26 mouse cellular contexts compared by ENCODE assay signal in the genomic region with DNA sequence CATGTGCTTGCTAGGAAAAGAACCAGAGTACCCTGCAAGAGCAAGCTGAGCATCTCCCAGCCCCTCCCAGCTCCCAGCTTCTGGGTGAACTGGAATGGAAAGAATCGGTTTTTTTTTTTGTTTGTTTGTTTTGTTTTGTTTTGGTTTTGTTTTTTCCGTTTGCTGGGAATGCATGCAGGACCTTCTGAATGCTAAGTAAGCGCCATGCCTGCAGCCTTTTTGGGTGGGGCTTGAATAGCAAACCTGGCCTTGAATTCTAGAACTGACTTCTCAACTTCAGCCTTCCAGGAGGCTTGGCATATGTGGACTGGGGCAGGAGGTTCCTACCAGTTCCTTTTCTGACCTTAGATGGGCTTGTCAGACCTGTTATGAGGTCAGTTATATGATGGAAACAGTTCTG. TPM values are rescaled to one million over a fixed set of nuclear protein-coding genes. Genes with fewer than 3 reads are reported as not detected.
DNase-seq lines count a peak whose midpoint lies in the region; ATAC-seq and TF ChIP-seq lines count a peak whose summit lies in the region.
"Had no signal": no experiment of that assay in that cellular context is flagged by ENCODE, and none has a peak within 500 bp of the region (broad histone marks: within the 10 kb centered on the region; RNA-seq: fewer than 3 reads in every experiment).

No protein-coding gene starts in this region.

- no peak for TF ChIP-seq POLR2A in ES-Bruce4 (IDR thresholded peaks at IDR 0.05; ENCODE audit: insufficient read depth, low read length)

- TF ChIP-seq EP300 in heart, postnatal 0 days (IDR thresholded peaks at IDR 0.05; ENCODE audit: low read depth), result no peak
- TF ChIP-seq EP300 in ES-Bruce4 (IDR thresholded peaks at IDR 0.05; ENCODE audit: insufficient read depth, low read depth, low read length), result 0 out of 2 replicates have a peak, but pooled peaks have one; percentile 54

- H3K9me3 ChIP-seq in heart, postnatal 0 days (replicated peaks; ENCODE audit: control insufficient read depth, low read length), result no peaks in the 10 kb centered on the region; the same call in 1 of the 2 replicates
- H3K9me3 ChIP-seq in ES-Bruce4 (replicated peaks; ENCODE audit: control insufficient read depth, insufficient read depth, low read length, poor library complexity, severe bottlenecking), result no peaks in the 10 kb centered on the region; the same call in 1 of the 2 replicates
- H3K9me3 ChIP-seq in ES-E14 (ENCODE audit: control insufficient read depth, insufficient read depth, low read depth, low read length), result no peaks in the 10 kb centered on the region
- H3K9me3 ChIP-seq in stomach, embryonic 16.5 days (replicated peaks; ENCODE audit: control insufficient read depth, low read length), result no peaks in the 10 kb centered on the region
- H3K9me3 ChIP-seq: embryonic facial prominence, embryonic 10.5 days; embryonic facial prominence, embryonic 15.5 days; limb, embryonic 13.5 days; stomach, embryonic 15.5 days had no signal

- in situ Hi-C loops in ES-E14 (cut with MboI; ENCODE audit: low sequenced_read_pairs in 2 of 2, unreplicated experiment in 2 of 2), result no loop called here

- DNase-seq in heart, postnatal 0 days (ENCODE audit: low spot score), result no peak
- DNase-seq in heart, adult 18-20 months, result no peak
- DNase-seq in ES-E14 (ENCODE audit: low read depth, low spot score), result no peak
- DNase-seq in frontal cortex, postnatal 14 days (ENCODE audit: low spot score in 2 of 2), result no peak
- no peak for DNase-seq in spleen, postnatal 36 days (ENCODE audit: low spot score in 2 of 2)
- DNase-seq: adrenal gland, adult 8-10 months; B cell, adult 2 months; cerebellum, adult 8-10 months; cerebellum, postnatal 25 days; lung, embryonic 14.5 days; lung, postnatal 14 days; midbrain, embryonic 14.5 days; thymus, adult 18-20 months; thymus, postnatal 25 days had no signal

- no peaks in the 10 kb centered on the region for H3K27me3 ChIP-seq in heart, postnatal 0 days (ENCODE audit: control insufficient read depth, insufficient read depth, low read length)
- no peaks in the 10 kb centered on the region for H3K27me3 ChIP-seq in ES-Bruce4 (ENCODE audit: control insufficient read depth, insufficient read depth, low read length, poor library complexity, severe bottlenecking)
- no peaks in the 10 kb centered on the region for H3K27me3 ChIP-seq in stomach, embryonic 16.5 days (ENCODE audit: control insufficient read depth, insufficient read depth, low read length)
- H3K27me3 ChIP-seq: embryonic facial prominence, embryonic 15.5 days; forebrain, embryonic 12.5 days; heart, embryonic 13.5 days; hindbrain, embryonic 12.5 days; limb, embryonic 13.5 days; stomach, embryonic 15.5 days had no signal

- no peaks in the 10 kb centered on the region for H3K4me1 ChIP-seq in heart, postnatal 0 days (ENCODE audit: control insufficient read depth, insufficient read depth)
- H3K4me1 ChIP-seq in ES-Bruce4 (ENCODE audit: control insufficient read depth, insufficient read depth, low read length) (peaks cover 4% of the 10 kb centered on the region), ES-E14 (ENCODE audit: control insufficient read depth in 2 of 2, insufficient read depth in 2 of 2, low read length in 2 of 2, poor library complexity in 1 of 2) (peaks cover 14 to 24% of the 10 kb centered on the region in 2 experiments)
- H3K4me1 ChIP-seq in stomach, embryonic 16.5 days (ENCODE audit: control insufficient read depth, insufficient read depth, low read length), result peaks cover 2% of the 10 kb centered on the region; the same call in 1 of the 2 replicates
- H3K4me1 ChIP-seq: embryonic facial prominence, embryonic 10.5 days; embryonic facial prominence, embryonic 15.5 days; forebrain, embryonic 12.5 days; hindbrain, embryonic 12.5 days; limb, embryonic 13.5 days; stomach, embryonic 15.5 days had no signal

- no peak for TF ChIP-seq CTCF in heart, postnatal 0 days (IDR thresholded peaks at IDR 0.05; ENCODE audit: low read depth)
- TF ChIP-seq CTCF in ES-Bruce4 (IDR thresholded peaks at IDR 0.05; ENCODE audit: low read depth, low read length), result no peak

- H3K27ac ChIP-seq in heart, postnatal 0 days (ENCODE audit: low read depth), result peak overlapping the region; percentile 16; the same call in 1 of the 2 replicates
- H3K27ac ChIP-seq in ES-Bruce4 (ENCODE audit: insufficient read depth, low read length) (peak overlapping the region; percentile 97), ES-E14 (ENCODE audit: insufficient read depth, low read depth, low read length, poor library complexity, severe bottlenecking) (peak overlapping the region; percentile 79)
- peak overlapping the region; percentile 3; the same call in 1 of the 2 replicates for H3K27ac ChIP-seq in stomach, embryonic 16.5 days (ENCODE audit: low read length)
- H3K27ac ChIP-seq: embryonic facial prominence, embryonic 10.5 days; embryonic facial prominence, embryonic 15.5 days; forebrain, embryonic 12.5 days; hindbrain, embryonic 12.5 days; left cerebral cortex, adult 2 months; limb, embryonic 13.5 days; liver, embryonic 14.5 days; stomach, embryonic 15.5 days had no signal

- no peak for ATAC-seq in heart, postnatal 0 days (ENCODE audit: insufficient read depth, low read depth)
- ATAC-seq in stomach, embryonic 16.5 days (ENCODE audit: insufficient read depth, low FRiP score), result no peak
- ATAC-seq: intestine, postnatal 0 days had no signal

- no peaks in the 10 kb centered on the region for H3K36me3 ChIP-seq in heart, postnatal 0 days (replicated peaks; ENCODE audit: control insufficient read depth, insufficient read depth, low read length)
- no peaks in the 10 kb centered on the region for H3K36me3 ChIP-seq in ES-Bruce4 (ENCODE audit: control insufficient read depth, insufficient read depth, low read length, poor library complexity, severe bottlenecking)
- no peaks in the 10 kb centered on the region for H3K36me3 ChIP-seq in ES-E14 (ENCODE audit: control insufficient read depth, insufficient read depth, low read length, poor library complexity, severe bottlenecking)
- H3K36me3 ChIP-seq in stomach, embryonic 16.5 days (ENCODE audit: control insufficient read depth, insufficient read depth, low read length), result no peaks in the 10 kb centered on the region
- H3K36me3 ChIP-seq: embryonic facial prominence, embryonic 10.5 days; embryonic facial prominence, embryonic 15.5 days; forebrain, embryonic 12.5 days; heart, embryonic 13.5 days; hindbrain, embryonic 12.5 days; limb, embryonic 13.5 days; stomach, embryonic 15.5 days had no signal

- H3K4me2 ChIP-seq in heart, postnatal 0 days (ENCODE audit: low read depth, low read length), result no peak overlapping the region
- no peak overlapping the region for H3K4me2 ChIP-seq in stomach, embryonic 16.5 days (ENCODE audit: low read depth, low read length)
- H3K4me2 ChIP-seq: embryonic facial prominence, embryonic 15.5 days; forebrain, embryonic 12.5 days; heart, embryonic 13.5 days; hindbrain, embryonic 12.5 days; limb, embryonic 13.5 days; lung, embryonic 14.5 days; stomach, embryonic 15.5 days had no signal

- H3K4me3 ChIP-seq in heart, postnatal 0 days (ENCODE audit: low read depth, low read length), result no peak overlapping the region
- H3K4me3 ChIP-seq in ES-Bruce4 (ENCODE audit: low read depth, low read length) (no peak overlapping the region), ES-E14 (ENCODE audit: insufficient read depth in 1 of 2, low read depth in 1 of 2, low read length in 2 of 2, poor library complexity in 1 of 2, severe bottlenecking in 1 of 2) (no peak overlapping the region)
- no peak overlapping the region for H3K4me3 ChIP-seq in stomach, embryonic 16.5 days (replicated peaks; ENCODE audit: low read length)
- H3K4me3 ChIP-seq: embryonic facial prominence, embryonic 10.5 days; embryonic facial prominence, embryonic 15.5 days; forebrain, embryonic 12.5 days; heart, embryonic 13.5 days; hindbrain, embryonic 12.5 days; left cerebral cortex, adult 2 months; limb, embryonic 13.5 days; stomach, embryonic 15.5 days had no signal

- H3K9ac ChIP-seq in heart, postnatal 0 days (replicated peaks; ENCODE audit: low read depth, low read length), result no peak overlapping the region
- no peak overlapping the region for H3K9ac ChIP-seq in ES-Bruce4 (ENCODE audit: low read depth, poor library complexity, severe bottlenecking)
- H3K9ac ChIP-seq in ES-E14 (ENCODE audit: insufficient read depth, low read depth, low read length, poor library complexity, severe bottlenecking), result no peak overlapping the region
- no peak overlapping the region for H3K9ac ChIP-seq in stomach, embryonic 16.5 days (ENCODE audit: low read length)
- H3K9ac ChIP-seq: embryonic facial prominence, embryonic 15.5 days; forebrain, embryonic 12.5 days; heart, embryonic 13.5 days; hindbrain, embryonic 12.5 days; limb, embryonic 13.5 days; liver, embryonic 14.5 days; lung, embryonic 14.5 days; stomach, embryonic 15.5 days had no signal

- 67% methylated on average over 3 of the region's 3 CpGs for WGBS in heart, postnatal 0 days
- WGBS in stomach, embryonic 16.5 days, result 56% methylated on average over 3 of the region's 3 CpGs

TF ChIP-seq in ES-E14, 5 proteins besides CTCF, POLR2A, EP300 and RAD21:
- no peak for TF ChIP-seq ZNF384 (IDR thresholded peaks at IDR 0.05; ENCODE audit: low read depth, low read length)
- TF ChIP-seq CHD2 (IDR thresholded peaks at IDR 0.05; ENCODE audit: low read depth, low read length), result no peak

RNA-seq across cellular contexts. Expression of a gene that starts 16.2 kb away (rescaled TPM):
- total RNA-seq in heart, postnatal 0 days (2014; rRNA removed; ENCODE audit: low replicate concordance), result 17.7 and 48.7 TPM in 2 replicates
- polyA plus RNA-seq in heart, postnatal 0 days (2015; fragmentation: Nextera tagmentation; extraction: Ambion mirVana), result 5.8 and 6.2 TPM in 2 replicates
- 10 to 100 TPM; 29.2 to 30.2 TPM for total RNA-seq in heart, adult 18-20 months (2021)
- polyA plus RNA-seq in ES-Bruce4 (2011; ENCODE audit: insufficient read depth, insufficient read length, low read depth, missing spikeins), result 118 and 124 TPM in 2 replicates
- total RNA-seq in ES-E14 (2012; rRNA removed), result 73.6 and 83.4 TPM in 2 replicates
- 15.7 and 15.9 TPM in 2 replicates for polyA plus RNA-seq in stomach, embryonic 16.5 days (2015; fragmentation: Nextera tagmentation; extraction: Ambion mirVana)

Comparison
In these comparisons a context has a peak if more than half of its experiments do, and no peak if none do; other contexts are left out.
1. H3K27ac ChIP-seq: peak in every context shown above with its lines; median percentile 97 in ES-Bruce4; 79 in ES-E14; 16 in heart, postnatal 0 days; 3 in stomach, embryonic 16.5 days.